Mouse (Mus musculus) lung, postnatal 4 days (tissue): ENCODE results near the gene Large2.

Source experiments
- DNase-seq, 2 experiments: peaks; one replicate each; pipeline ENCODE4 v3.0.0; 2021

The Large2 gene

DNA sequence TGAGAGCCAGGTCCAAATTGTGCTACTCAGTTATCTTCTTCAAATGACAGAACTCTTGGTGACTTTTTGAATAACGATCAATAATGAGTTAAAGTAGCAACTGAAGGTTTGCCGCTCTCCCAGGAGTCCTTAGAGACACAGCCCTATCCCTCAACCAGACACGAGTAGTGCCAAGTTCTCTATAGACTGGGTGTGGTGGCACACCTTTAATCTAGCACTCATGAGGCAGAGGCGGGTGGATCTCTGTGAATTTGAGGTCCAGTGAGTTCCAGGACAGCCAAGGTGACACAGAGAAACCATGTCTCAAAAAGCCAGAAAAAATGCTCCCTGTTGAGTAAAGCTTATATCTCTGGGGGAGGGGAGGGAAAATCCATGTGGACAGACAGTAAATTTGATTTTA is 47.1 kb downstream of the Large2 start:
- DNase-seq, result no peak

DNA sequence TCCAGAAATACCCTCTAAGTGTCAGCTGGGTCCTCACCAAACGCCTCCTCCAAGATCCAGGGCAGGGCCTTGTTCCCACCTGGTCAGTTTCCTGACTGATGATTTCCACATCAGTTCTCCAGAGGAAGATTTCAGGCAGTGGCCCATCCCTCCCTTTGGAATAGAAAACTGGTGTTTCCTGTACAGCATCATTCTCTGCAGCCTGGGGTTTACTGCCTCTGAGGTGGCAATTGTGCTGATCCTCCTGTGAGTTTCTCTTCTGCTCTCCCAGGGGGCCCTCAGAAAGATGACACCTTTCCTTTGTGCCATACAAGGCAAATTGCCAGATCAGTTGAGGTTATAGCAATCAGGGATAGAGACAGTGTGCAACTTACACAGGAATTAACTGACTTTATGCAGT is 48.4 kb downstream of the Large2 start:
- no peak for DNase-seq

DNA sequence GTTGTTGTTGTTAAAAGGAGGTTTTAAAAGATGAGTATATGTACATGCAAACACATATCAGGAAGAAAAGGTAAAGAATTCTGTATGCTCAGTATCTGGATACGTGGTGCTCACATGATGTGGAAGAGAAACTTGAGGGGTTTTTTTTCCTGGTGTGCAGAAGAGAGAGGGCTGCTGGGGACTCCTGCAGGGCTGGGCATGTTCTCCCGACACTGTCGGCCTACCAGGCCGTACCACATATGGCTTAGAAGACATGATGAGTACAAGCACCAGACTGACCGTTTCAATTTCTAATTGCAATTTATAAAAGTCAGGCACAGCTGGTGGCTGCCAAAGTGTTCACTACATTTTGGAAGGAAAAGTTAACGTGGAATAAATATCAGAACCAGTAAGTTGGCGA is 49.0 kb downstream of the Large2 start:
- DNase-seq, result no peak

DNA sequence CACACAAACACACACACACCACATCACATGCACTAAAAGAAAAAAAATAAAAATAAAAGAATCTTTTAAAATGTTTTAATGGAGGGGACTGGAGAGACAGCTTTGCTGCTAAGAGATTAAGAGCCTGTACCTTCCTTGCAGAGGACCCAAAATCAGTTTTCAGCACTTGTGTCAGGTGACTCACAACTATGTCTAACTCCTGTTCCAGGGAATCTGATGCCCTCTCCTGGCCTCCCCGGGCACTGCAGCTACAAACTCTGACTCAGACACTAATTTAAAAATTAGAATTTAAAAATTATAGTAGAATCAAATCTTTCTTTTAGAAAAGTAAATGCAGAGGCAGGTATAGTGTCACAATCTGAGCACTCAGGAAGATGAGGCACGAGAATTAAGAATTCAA is 52.0 kb downstream of the Large2 start:
- DNase-seq, result peak in 1 of 2 experiments; percentile 42

DNA sequence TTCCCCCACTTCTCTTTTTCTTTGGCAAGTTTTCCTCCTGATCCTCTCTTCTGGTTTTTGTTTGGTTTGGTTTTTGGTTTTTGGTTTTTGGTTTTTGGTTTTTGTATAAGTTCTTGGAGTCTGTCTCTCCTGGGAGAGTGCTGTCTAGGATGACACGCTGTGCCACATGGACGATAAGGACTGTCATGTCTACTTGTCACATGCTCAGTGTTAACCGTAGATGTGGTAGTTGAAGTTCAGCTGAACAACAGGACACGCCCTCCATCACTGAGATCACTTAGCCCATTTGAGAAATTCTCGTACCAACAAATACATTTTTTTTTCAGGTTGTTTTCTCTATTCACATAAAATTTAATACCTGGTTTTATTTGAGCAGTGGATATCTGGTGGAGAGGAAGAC is 57.4 kb downstream of the Large2 start:
- DNase-seq, result no peak

DNA sequence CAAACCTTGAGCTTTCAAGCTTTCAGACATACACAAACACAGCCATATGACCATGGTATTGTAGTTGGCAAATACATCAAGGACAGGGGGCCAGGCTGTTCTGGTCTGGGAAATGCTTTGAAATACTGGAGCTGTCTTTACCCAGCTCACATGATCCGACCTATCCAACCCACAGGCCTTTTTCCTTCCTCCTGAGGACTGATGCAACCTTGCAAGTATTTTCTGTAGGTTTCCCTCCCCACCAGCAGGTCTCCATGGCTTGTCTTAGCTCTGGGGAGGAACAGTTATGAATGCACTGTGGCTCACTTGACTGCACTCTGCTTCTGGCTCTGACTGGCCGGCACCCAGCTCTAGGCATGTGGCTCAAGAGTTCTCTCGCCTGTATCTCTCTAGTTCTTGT is 58.0 kb downstream of the Large2 start:
- DNase-seq, result no peak
